Mouse (Mus musculus) activated CD4-positive, CD25-positive, alpha-beta regulatory T cell (primary cell): ENCODE data around the gene Macc1. TPM values are rescaled to one million over a fixed set of nuclear protein-coding genes. Genes with fewer than 3 reads are reported as not detected.

Experiments
- polyA plus RNA-seq, 2 experiments: library from polyadenylated mRNA; unstranded; fragments of 100-300 nt; shearing (Covaris generic); gene quantifications; one replicate each; pipeline ENCODE4 v1.2.1; 2017

Macc1 gene
- polyA plus RNA-seq, result under 1 TPM in 1 of 2 experiments, not detected in 1; 0.10 TPM

DNA sequence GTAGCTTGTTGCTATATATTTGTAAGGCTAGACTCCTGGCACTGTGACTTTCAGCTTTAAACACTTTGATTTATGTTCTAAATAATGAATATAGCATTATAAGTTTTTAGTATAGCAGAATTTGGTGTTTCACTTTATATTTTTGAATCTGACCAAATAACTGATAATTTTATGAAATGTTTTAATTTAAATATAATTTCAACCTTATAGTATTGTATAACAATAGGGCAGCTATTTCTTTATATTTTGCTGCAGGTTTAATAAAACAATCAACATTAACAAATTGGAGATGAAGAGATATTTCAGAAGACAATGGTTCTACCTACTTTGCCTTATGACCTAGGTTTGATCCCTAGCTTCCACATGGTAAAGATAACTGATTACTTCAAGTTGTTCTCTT, at the start of gene Macc1:
Macc1 (plus strand) TSS at position 301 of the 400 bp plus-strand sequence.

Other genes with a start within 250 kb of the Macc1 start
- gene Itgb8, start 75.5 kb upstream of the Macc1 start, polyA plus RNA-seq, result 10 to 100 TPM in 1 of 2 experiments, 1 to 10 TPM in 1; 2.3 to 10.4 TPM